Mouse (Mus musculus) erythroblast, adult 5-6 weeks (primary cell): Measurements from ENCODE around the gene Gm128. TPM values are rescaled to one million over a fixed set of nuclear protein-coding genes. Genes with fewer than 3 reads are reported as not detected.
"Not testable (repeated sequence)": the region's sequence is repeated elsewhere in the genome, so short reads cannot be mapped to it uniquely, and the experiment has no call there.

Experiments used
- ATAC-seq: replicated peaks from 2 replicates; pipeline ENCODE4 v1.8.0; 2016; ENCODE audit warnings: moderate number of reproducible peaks, mild to moderate bottlenecking, moderate TSS enrichment, inconsistent platforms; ENCODE audit not compliant: poor library complexity, low FRiP score, severe bottlenecking
- total RNA-seq, 2 experiments: library from RNA; stranded (forward) in 1 of 2; stranded (reverse) in 1 of 2; fragments of 150-400 nt in 1 of 2; fragments of 200-764, 138-1000 nt in 1 of 2; gene quantifications; 2 replicates each; pipeline versions ENCODE4 v1.2.3 to v1.2.4; 2015 to 2017; ENCODE audit warnings: low replicate concordance in 2 of 2

The Gm128 gene
- total RNA-seq, 2 experiments from 2014 or later = not detected

GRCm38 (mm10) chr3:95233303-95233980, 8.0 kb downstream of the Gm128 start:
- ATAC-seq = no peak

DNA sequence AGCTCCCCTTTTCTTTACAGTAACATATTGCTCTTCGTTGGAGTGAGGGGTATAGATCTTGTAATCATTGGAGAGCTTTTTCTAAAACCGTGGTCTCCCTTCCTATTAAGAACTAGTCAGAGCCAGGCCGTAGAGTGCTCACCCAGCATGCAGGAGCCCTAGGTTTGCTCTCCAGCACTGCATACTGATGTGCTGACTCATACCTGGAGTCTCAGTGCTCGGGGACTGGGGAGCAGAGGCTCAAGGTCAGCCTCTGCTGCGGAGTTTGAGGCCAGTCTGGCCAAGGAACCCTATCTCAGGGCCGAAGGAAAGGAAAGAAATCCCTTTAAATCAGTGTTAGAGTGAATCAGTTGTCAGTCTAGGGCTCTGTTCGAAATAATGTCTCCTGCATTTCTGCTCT, 8.6 kb downstream of the Gm128 start:
- ATAC-seq = no peak

GRCm38 (mm10) chr3:95231298-95232221, 9.8 kb downstream of the Gm128 start, which contains the start of gene Mllt11:
Mllt11 (minus strand) TSS chr3:95232171.
- no peak for ATAC-seq

GRCm38 (mm10) chr3:95230495-95231297, 10.7 kb downstream of the Gm128 start:
- peak; percentile 41; the same call in 1 of the 2 replicates for ATAC-seq

- no peak for ATAC-seq
These were observed 11.5 kb downstream of the Gm128 start for GRCm38 (mm10) chr3:95229781-95230494.

DNA sequence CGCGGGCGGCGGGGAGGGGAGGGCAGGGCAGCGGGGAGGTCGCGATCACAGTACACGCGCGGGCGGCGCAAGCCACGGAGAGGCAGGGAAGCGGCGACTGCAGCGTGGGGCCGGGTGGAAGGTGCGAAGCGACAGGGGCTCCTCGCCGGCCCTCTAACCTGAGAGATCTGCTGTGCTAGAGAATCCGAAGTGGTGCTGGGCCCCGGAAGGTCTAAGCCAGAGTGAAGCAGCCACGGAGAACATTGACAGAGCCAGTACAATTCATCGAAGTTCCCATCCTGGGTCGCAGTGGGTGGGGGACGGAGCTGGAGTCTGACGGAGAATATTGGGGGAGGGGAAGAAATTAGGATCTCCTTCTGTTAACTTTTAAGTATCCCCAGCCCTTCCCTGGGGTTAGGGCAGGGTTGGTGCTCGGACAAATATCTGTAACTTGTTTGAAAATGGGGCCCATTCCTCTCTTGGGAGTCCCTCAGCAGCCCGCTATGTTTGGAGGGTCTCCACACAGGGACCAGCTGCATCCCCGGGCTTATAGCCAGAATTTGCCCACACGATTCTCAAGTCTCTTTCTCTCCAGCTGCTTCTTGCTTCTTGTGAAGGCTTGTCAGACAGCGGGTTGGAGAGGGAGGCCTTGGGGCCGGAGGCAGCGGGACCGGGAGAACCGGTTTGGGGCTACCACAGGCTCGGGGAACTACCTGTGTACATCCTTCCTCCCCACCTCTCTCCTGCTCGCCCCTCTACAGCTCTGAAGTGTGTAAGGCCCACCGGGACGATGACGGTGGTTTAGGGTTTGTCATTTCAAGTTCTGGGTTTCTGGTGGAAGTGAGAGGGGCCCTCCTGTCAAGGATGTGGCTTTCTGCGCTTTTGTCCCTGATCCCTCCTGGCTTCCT, 12.3 kb downstream of the Gm128 start:
- peak; percentile 31 for ATAC-seq

- ATAC-seq = peak; percentile 83
These were observed 13.1 kb downstream of the Gm128 start, which contains the start of gene Cdc42se1 for GRCm38 (mm10) chr3:95228148-95228893. Cdc42se1 (plus strand) TSS chr3:95228732.

- no peak for ATAC-seq
These were observed 14.2 kb downstream of the Gm128 start for GRCm38 (mm10) chr3:95227214-95227613.

GRCm38 (mm10) chr3:95224295-95224694, 17.1 kb downstream of the Gm128 start:
- no peak for ATAC-seq

GRCm38 (mm10) chr3:95223041-95223440, 18.4 kb downstream of the Gm128 start:
- ATAC-seq = no peak

DNA sequence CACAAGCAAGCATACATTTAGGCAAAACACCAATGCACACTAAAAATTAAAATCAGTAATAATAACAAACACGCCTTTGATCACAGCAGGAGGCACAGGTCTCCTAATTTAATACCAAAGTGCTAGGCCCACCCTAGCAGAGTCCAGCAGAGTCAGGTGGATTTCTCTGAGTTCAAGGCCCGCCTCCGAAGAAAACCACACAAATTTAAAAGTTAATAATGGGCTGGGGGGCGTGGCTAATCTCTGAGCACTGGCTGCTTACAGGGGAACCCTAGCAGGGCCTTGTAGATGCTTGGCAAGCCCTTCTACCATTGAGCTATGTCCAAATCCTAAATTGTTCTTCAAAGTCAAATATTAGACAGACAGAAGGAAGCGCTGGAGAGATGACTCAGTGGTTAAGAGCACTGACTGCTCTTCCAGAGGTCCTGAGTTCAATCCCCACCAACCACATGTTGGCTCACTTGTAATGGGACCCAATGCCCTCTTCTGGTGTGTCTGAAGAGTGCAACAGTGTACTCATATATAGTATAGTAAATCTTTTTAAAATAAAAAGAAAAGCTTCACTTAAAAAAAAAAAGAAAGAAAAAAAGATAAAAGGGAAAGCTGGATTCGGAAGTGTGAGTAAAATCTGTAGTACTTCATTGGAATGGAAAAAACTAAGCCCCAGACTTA, 22.8 kb downstream of the Gm128 start:
- no peak for ATAC-seq

DNA sequence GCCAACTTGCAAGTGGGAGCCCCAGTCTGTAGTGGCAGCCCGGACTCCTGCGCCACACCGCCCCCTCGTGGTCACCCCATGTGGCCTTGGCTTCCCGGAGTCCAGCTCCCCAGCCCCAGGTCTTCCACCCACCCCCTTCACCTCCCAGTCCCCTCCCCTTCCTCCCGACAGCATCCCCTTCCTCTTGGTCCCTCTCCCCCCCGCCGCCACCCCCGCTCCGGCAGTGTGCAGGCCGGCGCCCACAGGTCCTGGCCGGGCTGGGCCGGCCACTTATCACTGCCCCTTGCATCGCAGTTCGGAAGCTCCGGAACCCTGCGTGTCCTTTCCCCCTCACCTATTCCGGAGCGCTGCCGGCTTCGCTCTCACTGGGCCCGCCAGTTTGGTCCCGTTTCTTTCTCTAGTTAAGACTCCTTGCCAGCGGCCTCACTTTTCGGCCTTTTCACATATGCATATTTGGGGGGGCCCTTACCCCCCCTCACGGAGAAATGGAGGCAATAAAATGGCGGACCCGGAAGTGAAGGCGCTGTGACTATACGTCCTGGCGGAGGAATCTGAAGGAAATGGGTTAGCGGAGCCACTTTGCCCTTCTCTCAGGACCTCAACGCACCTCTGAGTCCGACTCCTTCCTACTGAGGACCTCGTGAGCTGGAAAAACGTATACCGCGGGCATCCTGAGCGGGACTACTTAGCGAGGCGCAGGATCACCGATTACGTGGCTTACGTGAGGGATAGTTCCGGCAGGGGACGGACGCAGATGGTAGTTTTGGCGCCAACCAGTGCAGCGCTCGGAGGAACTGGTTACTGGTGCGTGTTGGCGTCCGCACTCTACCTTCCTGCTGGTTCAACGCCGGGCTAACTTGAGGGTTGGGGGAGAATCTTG, 23.9 kb downstream of the Gm128 start, which contains the start of gene Gabpb2:
Gabpb2 (minus strand) TSS at position 662 of the 880 bp plus-strand sequence.
- peak; percentile 89 for ATAC-seq

DNA sequence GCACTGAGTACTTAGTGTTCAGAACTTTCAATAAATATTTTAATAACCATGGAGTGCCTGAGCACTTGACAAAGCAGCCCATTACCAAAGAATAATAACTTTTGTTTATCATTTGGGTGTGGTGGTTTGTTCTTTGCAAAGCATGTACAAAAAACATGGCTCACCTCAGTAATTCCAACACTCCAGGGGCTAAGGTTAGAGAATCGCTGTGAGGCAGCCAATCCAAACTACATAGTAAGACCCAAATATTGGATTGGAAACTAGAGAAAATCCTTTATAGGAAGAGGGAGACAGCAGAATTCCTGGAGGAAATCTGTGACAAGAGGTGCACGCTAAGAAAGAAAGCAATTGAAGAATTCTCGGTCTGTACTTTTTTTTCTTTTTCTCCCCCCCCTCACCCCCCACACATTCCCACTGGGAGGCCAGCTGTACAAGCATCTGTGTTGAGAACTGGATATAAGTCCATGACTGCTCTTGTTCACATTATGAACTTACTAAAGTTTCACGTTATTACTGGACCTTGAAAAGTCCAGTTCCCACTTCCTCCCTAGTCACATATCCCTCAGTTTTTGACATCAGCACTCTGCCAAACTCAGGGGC, 24.6 kb downstream of the Gm128 start:
- peak; percentile 23; the same call in 1 of the 2 replicates for ATAC-seq

GRCm38 (mm10) chr3:95213609-95213975, 27.8 kb downstream of the Gm128 start:
- ATAC-seq = no peak

DNA sequence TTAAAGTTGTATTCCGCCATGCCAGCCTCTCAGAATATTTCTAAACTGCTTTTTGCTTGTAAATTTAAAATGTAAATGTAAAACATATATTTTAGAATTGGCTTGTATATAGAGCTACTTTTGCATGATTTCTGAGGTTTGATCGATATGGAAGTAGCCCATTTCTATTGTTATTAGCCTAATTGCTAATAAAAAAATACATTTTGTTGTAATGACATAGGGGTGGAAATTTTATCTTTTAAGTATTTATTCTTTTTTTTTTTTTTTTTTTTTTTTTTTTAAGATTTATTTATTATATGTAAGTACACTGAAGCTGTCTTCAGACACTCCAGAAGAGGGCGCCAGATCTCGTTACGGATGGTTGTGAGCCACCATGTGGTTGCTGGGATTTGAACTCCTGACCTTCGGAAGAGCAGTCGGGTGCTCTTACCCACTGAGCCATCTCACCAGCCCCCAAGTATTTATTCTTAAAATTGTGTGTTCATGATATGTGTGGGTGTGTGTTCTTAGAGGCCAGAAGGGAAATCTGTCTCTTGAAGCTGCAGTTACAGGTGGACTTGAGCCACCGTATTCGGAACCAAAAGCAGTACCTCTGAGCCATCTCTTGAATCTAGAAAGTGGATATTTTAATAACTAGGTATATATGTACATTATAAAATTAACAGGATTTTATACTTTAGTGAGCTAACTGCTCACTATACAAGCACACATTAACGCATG, 28.3 kb downstream of the Gm128 start:
- not testable (repeated sequence) for ATAC-seq
